Mouse (Mus musculus) 3T3-L1 (cell line): Measurements from ENCODE around the gene Rnf41.

Experiments used
- DNase-seq: peaks from one replicate; pipeline ENCODE4 v3.0.0-alpha.2; 2015; ENCODE audit warnings: low read depth, low spot score

The Rnf41 gene

DNA sequence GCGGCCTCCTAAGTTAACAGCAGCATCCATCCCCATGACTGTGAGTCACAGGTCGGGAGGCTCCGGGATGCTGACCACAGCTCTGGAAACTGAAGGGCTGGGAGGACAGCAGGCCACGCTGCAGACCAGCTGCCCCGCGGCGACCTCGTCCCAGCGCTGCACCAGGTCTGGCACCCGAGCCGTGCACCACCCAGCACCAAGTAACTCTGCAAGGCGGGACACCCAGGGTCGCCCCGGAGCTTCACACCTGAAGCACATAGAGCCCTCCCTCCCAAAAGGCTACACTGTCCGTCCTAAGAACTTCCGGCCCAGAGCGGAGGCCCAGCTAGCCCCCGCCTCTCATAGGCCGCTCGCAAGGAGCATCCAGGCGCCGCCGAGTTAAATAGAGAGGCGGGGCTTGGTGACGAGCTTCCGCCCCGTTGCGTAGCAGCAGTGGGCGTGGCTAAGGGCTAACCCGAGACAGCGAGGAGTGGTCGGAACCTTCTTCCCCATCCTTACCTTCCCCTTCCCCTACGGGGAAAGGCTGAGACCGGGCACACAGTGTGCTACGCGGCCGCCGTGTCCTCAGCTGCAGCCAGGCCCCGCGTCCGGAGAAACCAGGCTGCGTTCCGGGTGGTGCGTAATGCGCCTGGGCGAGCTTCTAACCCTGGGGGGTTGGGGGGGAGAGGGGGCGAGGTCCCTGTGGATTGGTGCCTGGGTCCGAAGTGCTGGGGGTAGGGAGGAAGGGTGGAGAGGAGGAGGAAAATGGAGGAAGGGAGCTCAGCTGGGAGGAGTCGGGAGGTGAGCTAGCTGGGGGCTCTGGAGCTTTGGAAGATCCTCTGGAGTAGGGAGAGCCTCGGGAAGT is at the start of gene Rnf41, which contains the start of gene Nabp2:
Rnf41 (plus strand) TSS at position 447 of the 844 bp plus-strand sequence.
Nabp2 (minus strand) TSS at position 282 of the 844 bp plus-strand sequence.
- DNase-seq: peak; percentile 97

DNA sequence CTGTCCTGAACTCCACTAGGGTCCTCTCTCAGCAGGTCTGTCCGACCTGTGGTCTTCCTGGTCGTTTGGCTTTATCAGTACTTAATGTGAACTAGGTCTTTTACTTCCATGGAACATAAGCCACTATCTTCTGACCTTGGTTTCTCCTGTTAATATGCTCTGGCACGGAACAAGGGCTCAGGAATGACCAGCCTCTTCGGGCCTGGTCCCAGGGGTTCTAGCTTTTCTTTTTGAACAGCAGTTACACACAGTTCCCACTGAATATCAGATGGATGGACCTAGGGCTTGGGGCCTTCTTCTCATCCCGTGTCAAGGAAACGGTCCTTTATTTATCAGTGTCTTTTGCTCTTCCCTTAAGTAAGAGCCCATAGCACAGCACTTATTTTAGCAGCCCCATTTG is 49.6 kb upstream of the Rnf41 start:
- no peak for DNase-seq

DNA sequence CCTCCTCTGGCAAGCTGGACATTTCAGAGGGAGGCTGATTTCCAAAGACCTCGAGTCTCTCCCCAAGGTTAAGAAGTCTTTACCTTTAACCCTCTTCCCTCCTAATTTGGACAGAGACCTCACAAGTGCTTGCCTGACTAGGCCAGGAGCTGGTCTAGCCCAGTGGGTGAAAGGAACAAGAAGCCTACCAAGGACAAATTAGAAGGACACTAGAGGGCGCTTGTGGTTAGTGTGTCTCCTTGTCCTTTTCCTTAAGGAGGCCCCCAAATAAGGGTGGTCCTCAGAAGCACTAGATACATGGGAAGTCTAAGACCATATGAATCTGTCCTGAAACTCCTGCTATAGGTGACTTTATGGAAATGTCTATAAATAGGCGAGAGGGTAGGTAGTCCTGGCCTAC is 48.9 kb upstream of the Rnf41 start:
- peak; percentile 63 for DNase-seq

DNA sequence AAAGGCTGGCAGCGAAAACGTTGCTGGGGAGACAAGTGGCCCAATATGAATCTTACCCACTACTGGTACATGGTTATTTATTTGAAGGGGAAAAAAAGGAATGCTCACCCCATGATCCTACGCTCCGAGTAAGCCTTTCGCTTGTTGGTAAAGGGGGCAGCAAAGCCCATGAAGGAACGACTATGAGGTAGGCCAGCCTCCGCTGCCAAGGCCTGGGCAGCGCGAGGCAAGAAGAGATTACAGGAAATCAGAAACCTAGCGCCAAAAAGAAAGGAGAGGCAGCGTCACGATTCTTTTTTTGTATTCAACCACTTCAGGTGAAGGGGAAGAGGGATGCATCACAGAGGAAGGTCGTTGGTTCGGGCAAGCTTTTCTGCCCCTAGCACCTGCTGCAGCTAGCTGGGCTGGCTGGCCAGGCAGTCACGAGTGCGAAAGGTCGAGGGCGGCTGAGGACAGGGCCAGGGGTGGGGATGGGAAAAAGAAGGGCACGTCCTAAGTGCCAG is 43.5 kb upstream of the Rnf41 start:
- no peak for DNase-seq

DNA sequence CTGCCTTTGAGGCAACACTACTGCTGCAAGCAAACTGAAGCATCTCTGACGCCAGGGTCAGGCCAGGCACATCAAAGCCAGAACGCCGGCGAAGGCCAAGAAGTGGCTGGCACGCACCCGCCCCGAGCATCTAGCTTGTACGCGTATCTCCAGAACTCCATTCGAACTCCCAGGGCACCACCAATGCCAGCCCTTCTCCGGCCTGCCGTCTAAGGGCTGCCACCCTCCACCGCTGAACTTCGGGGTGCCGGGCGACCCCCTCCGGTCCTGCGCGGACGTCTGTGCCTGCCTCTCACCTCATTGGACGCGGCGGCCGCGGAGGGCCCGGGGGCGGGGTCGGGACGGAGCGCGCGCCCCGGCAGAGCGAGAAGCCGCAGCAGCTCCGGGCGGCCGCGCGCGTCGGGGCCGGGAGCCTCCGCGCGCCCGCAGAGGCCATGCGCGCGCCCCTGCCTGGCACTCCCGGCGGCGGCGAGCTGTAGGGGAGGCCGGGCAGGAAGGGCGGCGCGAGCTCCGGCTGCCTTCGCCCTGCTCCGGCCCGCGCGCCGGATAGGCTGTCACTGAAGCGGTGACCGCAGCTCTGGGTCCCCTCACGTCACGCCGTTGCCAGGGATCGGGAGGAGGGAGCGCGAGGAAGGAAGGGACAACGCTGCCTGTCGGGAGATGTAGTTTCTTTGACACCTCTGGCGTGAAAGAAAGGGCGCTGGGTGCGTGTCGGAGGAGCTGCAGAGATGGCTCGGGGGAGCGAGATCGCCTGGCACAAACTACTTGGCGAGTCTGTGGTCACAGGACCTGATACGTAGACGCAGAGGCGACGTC is 42.8 kb upstream of the Rnf41 start, which contains the start of gene Coq10a:
Coq10a (minus strand) TSS at position 596 of the 816 bp plus-strand sequence.
- DNase-seq: peak; percentile 90

DNA sequence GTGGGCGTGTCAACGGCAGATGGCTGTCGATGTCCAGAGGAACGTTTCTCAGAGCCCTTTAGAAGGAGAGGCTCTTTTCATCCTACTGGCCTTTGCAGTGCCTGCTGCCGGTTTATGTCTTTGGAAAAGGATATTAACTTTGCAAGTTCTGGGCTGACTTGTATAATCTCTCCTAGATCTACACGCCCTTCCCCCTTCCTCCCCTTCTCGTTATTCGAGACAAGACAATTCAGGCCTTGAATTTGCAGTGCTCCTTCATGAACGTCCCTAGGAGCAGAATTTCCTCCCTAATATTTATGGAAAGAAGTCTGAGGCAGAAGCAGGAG is 42.3 kb upstream of the Rnf41 start:
- no peak for DNase-seq

DNA sequence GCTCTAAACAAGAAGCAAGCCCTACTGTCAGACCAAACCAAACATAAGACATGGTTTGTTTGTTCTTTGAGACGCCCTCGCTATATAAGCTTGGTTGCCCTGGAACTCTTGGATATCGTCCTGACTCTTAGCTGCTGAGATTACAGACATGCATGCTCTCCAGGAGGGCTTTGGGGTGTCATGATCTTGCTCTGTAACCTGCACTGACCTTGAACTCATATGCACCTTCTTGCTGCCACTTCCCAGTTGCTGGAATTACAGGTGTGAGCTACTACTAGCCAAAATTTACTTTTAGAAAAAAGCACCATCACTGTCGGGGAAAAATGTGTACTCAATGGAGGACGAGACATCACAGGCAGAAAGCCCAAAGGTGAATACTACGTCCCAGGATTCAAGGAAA is 41.9 kb upstream of the Rnf41 start:
- no peak for DNase-seq

DNA sequence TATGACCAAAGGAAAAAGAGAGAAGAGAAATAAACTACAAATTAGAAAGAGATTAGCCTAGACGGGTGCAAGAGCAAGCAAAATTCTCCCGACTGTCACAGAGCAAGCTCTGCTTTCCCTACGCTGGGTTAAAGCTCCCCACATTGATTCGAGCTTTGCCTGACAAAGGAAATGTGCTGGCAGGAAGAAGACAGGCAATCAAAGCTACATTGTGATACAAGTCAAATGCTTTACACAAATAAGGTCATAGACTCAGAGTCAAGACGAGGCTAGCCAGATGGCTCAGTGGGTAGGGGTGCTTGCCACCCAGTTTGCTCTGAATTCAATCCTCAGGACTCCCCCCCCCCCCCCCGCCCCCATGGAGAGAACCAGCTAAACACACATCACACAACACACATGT is 41.4 kb upstream of the Rnf41 start:
- DNase-seq: no peak

DNA sequence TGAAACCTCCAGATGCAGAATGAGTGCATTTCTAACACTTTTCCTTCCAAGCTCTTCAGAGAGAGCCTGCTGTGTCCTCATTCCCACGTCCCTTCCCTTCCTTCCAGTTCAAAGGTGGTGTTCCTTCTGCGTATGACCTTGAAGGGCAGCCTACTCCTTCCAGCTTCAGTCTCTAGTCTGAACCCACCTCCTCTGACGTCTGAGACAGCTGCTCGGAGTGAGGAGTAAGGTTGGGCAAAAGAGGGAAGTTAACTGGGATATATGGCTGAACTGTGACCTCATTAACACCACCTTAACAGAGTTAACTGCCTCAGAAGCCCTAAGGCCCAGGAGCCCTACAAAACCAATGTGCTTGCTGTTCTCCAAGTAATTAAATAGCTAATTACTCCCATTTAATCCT is 40.9 kb upstream of the Rnf41 start:
- no peak for DNase-seq

DNA sequence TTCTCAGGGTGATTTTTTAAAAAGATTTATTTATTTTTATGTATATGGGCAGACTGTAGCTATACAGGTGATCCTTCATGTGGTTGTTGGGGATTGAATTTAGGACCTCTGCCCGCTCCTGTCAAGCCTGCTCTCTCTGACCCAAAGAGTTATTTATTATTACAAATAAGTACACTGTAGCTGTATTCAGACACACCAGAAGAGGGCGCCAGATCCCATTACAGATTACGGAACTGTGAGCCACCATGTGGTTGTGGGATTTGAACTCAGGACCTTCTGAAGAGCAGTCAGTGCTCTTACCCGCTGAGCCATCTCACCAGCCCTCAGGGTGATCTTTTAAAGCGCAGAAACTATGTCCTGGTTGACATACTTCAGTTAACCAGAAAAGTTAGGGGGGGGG is 39.3 kb upstream of the Rnf41 start:
- no peak for DNase-seq

DNA sequence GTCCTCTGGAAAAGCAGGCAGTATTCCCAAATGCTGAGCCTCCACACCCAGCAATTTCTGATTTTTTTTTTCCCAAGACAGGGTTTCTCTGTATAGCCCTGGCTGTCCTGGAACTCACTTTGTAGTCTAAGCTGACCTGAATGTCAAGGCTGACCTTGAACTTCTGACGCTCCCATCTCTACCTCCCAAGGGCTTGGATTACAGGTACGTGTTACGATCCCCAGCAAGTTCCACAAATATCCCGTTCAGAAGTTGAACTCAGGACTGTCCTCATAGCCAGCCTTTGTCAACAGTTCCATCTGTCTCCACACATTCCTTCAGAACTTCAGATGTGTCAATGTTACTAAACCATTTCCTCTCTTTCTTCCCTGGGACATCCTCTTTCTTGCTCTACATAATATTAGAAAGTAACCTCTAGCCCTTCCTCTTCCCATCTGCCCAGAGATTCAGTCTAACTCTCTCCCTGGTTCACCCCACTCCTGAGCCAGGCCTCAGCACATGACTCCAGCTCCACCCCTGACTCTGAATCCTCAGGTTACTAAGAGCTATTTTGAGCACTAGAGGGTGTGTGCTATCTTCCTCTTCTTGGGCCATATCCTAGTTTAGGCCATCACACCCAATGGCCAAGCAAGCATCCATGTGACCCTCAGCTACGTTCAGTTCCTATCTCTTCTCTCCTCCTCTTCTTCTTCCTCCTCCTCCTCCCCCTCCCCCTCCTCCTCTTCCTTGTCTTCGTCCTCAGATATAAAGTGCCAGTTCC is 38.3 kb upstream of the Rnf41 start:
- DNase-seq: peak; percentile 47

DNA sequence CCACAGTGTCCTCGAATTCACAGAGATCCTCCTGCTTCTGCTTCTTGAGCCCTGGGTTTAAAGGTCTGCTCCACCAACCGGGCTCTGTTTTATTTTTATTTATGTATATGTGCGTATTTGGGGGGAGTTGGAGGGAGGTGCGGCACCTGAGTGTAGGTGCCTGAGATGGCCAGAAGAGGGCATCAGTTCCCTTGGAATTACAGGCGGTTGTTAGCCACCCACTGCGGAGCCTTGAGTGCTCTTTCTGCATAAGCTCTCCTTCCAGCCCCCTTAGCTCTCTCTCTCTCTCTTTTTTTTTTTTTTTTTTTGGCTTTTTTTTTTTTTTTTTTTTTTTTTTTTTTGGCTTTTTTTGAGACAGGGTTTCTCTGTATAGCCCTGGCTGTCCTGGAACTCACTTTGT is 37.1 kb upstream of the Rnf41 start:
- DNase-seq: no peak

DNA sequence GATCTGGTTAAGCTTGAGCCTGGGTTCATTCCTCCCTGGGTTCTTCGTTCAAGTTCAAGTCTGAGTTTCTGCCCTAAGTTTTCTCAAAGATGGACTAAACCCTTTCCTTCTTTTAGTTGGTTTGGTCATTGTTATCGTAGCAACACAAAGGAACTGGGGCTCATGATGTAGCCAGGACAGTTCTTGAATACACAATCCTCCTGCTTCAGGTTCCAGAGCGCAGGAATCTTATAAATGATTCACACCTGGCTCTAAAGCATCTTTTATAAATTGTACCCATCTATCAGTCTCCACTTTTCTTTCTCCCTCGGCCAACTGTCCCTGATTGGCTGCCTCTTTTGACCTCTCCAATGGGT is 35.4 kb upstream of the Rnf41 start:
- no peak for DNase-seq

DNA sequence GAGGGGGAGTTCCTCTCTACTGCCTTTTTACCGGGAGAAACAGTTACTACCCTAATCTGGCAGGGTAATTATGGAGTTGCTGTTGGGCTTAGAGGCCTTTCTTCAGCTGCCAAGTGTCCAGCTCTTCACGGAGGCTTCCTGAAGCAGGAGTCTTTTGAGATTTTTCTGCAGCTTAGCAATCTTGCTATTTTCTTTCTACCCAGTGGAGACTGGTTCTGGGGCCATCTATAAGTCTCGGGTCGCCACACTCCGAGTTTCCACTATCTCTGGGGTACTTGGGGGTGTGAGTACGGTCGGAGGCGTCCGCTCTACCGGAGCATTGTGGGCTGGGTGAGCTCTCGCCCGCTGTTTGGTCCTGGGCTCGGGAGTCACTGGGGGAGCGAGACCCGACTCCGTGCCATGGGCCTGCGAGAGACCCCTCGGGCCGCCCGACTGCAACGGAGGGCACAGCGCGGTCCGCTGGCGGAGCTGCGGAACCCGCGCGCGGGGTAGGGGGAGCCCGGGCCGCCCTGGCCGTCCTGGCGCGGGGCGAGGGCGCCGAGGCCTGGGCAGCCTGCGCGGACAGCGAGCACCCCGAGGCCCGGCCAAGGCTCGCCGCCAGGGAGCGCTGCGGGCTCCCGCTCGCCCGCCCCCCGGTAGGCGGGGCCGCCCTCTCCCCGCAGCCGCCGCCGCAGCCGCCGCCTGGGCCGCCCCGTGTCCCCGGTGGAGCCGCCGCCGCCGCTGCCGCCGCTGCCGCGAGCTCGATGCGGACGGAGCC is 34.8 kb upstream of the Rnf41 start, which contains the start of gene Ankrd52:
Ankrd52 (plus strand) TSS at position 661 of the 757 bp plus-strand sequence.
- peak; percentile 64 for DNase-seq

DNA sequence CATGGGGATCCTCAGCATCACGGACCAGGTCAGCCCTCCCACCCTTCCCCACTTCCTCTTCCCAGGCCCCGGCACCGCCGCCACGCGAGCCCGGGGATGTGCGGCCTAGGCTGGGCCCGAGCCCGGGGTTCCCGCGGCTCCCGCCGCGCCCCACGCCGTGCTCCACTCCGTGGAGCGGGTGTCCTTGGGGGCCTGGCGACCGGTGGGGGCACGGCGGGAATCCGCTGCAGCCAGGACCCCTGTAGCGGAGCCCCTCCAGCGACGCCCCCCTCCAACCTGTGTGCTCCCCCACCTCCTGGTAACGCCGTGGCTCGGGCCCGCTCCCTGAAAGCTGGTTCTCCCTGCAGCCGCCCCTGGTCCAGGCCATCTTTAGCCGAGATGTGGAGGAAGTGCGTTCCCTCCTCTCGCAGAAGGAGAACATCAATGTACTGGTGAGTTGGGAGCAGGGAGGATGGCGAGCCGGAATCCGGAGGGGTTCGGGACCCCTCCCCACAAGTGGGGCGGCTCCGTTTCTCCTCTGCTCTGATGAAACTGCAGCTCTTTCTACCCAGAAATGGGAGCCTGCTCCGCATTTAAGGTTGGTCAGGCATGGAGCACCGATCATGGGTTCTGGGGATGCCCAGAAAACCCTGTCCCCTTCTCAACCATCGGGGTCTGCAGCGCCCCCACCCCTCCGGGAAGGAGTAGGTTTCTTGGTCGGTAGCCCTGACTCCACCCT is 34.1 kb upstream of the Rnf41 start:
- DNase-seq: peak; percentile 39

DNA sequence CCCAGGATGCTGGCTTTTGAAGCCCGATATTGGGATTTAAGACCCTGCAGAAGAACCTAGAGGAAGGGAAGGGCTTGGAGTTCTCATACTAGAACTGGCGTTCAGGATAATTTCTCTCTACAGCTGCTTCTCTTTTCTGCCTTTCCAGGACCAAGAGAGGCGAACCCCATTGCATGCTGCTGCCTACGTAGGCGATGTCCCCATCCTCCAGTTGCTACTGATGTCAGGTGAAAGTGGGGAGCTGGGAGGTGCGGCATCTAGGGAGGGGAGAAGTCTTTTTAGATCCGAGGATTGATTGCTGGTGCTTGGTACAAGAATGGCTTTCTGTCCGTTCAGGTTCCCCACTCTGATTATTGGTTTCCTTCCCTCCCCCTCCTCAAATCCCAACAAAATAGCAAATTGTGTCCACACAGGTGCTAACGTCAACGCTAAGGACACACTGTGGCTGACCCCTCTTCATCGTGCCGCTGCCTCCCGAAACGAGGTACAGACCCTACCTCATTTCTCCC is 33.5 kb upstream of the Rnf41 start:
- DNase-seq: no peak

DNA sequence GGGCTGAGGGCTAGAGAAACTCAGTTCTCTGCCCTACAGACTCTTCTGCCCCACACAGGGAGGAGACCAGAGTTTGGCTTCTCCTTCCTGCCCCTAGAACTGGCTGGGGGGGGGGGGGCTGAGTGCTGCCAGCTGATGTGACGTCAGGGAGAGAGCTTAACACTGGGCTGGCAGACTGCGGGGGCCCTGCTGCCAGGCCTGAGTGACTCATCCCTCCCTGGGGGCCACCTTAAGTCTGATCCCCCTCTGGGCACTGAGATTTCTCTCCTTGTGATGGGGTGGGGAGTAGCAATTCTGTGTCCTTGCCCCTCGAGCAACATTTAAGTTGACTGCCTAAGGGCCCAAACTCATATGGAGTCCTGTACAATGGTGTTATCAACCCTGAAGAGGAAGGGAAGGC is 33.0 kb upstream of the Rnf41 start:
- peak; percentile 54 for DNase-seq

DNA sequence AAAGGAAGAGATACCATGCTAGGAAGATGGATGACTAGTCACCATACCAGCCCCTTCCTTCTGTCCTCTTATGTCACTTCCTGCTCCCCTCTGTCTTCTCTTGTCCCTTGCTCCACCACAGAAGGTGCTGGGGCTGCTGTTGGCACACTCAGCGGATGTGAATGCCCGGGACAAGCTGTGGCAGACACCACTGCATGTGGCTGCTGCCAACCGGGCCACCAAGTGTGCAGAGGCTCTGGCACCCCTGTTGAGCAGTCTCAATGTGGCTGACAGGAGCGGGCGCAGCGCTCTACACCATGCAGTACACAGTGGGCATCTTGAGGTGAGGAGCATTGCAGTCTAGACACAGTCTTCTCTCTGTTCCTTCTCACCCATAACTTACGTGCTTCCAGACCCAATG is 32.2 kb upstream of the Rnf41 start:
- DNase-seq: no peak

DNA sequence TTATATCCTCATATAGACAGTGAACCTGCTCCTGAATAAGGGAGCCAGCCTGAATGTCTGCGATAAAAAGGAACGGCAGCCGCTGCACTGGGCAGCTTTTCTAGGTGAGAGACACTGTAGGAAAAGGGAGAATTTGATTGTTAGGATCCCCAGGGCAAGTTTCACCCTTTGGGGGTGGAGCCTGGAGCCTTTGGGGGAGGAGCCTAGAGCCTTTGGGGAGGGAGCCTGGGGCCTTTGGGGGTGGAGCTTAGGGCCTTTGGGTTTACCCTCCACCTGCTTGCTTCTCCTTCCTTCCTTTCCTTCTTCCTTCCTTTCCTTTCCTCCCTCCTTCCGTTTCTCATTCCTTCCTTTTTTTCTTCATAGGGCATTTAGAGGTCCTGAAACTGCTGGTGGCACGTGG is 30.9 kb upstream of the Rnf41 start:
- peak; percentile 51 for DNase-seq

DNA sequence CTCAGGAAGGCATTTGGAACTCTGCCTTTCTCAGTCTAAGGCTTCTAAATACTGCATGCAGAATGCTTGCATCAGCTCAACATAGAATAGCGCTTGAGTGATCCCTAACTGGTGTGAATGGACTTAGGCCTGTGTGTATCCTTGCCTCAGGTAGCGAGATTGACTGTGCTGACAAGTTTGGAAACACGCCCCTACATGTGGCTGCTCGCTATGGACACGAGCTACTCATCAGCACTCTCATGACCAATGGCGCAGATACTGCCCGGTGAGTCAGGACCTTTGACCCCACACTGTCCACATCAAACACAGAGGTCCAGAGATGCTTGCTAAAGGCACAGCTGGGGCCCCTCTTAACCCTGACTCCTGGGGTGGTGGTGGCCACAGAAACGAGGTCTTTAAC is 29.0 kb upstream of the Rnf41 start:
- no peak for DNase-seq
